Mouse (Mus musculus) limb, embryonic 11.5 days (tissue): ENCODE data around the gene Apopt1. TPM values are rescaled to one million over a fixed set of nuclear protein-coding genes. Genes with fewer than 3 reads are reported as not detected.

Experiments used
- ATAC-seq: fragments of 200-750 bp; cut with Nextera tagmentation; 2 replicates; pipeline ENCODE4 v1.8.0; 2017; ENCODE audit warnings: low read depth; ENCODE audit not compliant: insufficient number of reproducible peaks, low FRiP score, low TSS enrichment
- DNase-seq: peaks from one replicate; pipeline ENCODE4 v3.0.0-alpha.2; 2015; ENCODE audit warnings: low spot score
- H3K27ac ChIP-seq: fragments of 300-500 bp; sonication (generic); replicated peaks from 2 replicates; pipeline ENCODE4 v1.5.1; 2014; ENCODE audit warnings: low read depth, mild to moderate bottlenecking, low read length
- H3K27me3 ChIP-seq: fragments of 300-500 bp; sonication (generic); 2 replicates; pipeline ENCODE4 v1.6.1; 2014; ENCODE audit warnings: mild to moderate bottlenecking, low read length, mixed read lengths; ENCODE audit not compliant: control insufficient read depth, insufficient read depth
- H3K36me3 ChIP-seq: fragments of 300-500 bp; sonication (generic); 2 replicates; pipeline ENCODE4 v1.6.1; 2014; ENCODE audit warnings: mild to moderate bottlenecking, low read length, moderate library complexity, mixed read lengths; ENCODE audit not compliant: control insufficient read depth, insufficient read depth
- H3K4me1 ChIP-seq: fragments of 300-500 bp; sonication (generic); 2 replicates; pipeline ENCODE4 v1.6.1; 2014; ENCODE audit warnings: low read length, mixed read lengths; ENCODE audit not compliant: control insufficient read depth, insufficient read depth
- H3K4me2 ChIP-seq: fragments of 300-500 bp; sonication (generic); 2 replicates; pipeline ENCODE4 v1.6.1; 2014; ENCODE audit warnings: low read depth, mild to moderate bottlenecking, moderate library complexity; ENCODE audit not compliant: severe bottlenecking
- H3K4me3 ChIP-seq: fragments of 300-500 bp; sonication (generic); 2 replicates; pipeline ENCODE4 v1.5.1; 2014; ENCODE audit warnings: low read depth, low read length
- H3K9ac ChIP-seq: fragments of 300-500 bp; sonication (generic); 2 replicates; pipeline ENCODE4 v1.6.1; 2014; ENCODE audit warnings: mild to moderate bottlenecking, low read length
- H3K9me3 ChIP-seq: fragments of 300-500 bp; sonication (generic); 2 replicates; pipeline ENCODE4 v1.6.1; 2016; ENCODE audit warnings: low read length; ENCODE audit not compliant: control insufficient read depth
- WGBS: fragments of 180-500 bp; shearing (Covaris S2); extraction: QIAGEN DNeasy Blood & Tissue Kit; methylation state at CpG from one replicate; pipeline ENCODE4 v1.1.7; 2014; 5-methylcytosine and 5-hydroxymethylcytosine counted together
- polyA plus RNA-seq: library from polyadenylated mRNA; unstranded; fragments of >200 nt; fragmentation: Nextera tagmentation; extraction: Ambion mirVana; gene quantifications from 2 replicates; pipeline ENCODE4 v1.2.1, GENCODE M21; 2014

The Apopt1 gene
- polyA plus RNA-seq, 1 experiment from 2014 or later = 55.1 TPM

DNA sequence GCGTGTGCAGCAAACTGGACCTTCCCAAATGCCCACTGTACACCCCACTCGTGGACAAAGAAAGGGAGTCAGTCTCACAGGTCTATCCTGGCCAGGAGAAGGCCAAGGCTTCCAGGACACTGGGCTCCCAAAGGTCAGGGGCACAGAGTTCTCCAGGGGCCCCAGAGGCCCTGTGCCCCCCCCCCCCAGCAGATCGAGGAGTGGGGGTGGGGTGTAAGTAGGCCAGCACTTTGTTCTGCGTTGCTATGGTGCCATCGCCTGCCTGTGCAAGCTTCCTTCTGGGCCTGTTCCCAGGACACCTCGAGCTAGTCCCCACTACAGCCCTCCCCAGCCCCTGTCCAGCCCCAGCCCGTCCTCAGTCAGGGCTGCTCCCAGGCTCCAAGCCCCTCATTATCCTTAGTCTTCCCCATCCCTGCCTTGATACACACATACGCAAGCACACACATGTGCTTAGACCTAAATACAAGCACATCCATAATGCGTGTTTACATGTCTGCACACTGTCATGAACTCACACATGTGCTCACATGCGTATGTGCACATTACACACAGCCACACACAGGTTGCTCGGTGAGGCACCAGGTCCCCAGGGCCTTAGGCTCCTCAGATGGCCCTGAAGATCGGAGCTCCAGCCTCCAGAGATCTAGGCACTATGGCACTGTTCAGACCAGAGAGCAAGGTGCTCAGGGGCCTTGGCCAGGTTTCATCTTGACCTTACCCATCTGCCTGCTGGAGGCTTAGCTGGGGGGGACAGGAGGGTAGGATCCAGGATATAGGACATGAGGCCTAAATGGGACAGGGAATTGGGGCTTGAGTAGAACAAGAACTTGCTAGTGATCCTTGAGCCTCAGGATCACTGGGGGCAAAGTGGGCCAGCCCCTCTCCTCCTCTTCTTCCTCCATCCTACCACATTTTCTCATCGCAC, 17.9 kb upstream of the Apopt1 start:
- H3K36me3 ChIP-seq = no peaks in the 10 kb centered on the region
- DNase-seq (no peak), ATAC-seq (no peak)
- peaks cover 18% of the 10 kb centered on the region for H3K4me1 ChIP-seq
- no peak overlapping the region for H3K4me3 ChIP-seq
- H3K4me2 ChIP-seq = no peak overlapping the region
- 0 out of 2 replicates have a peak overlapping the region, but pooled peaks have one; percentile 12 for H3K9ac ChIP-seq
- WGBS = 59% methylated on average over 13 of the region's 13 CpGs
- H3K27ac ChIP-seq = no peak overlapping the region
- H3K27me3 ChIP-seq = no peaks in the 10 kb centered on the region
- H3K9me3 ChIP-seq = no peaks in the 10 kb centered on the region

DNA sequence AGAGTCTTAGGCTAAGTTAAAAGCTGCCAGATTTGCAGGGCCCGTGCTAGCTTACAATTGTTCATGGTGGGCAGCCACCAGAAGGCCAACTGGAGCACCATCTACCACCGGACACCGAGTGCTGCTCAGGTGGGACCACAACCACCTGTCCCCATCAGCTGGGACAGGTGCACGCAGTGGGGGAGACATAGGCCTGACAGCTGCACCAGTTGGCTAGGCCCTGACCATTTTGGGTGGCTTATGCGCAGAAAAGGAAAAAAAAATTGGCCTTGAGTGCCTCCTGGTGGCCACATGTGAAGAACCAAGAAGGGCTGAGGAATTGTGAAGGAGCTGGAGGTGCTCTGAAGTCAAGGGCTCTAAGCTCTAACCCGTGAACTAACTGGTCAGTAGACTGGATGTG, 16.8 kb upstream of the Apopt1 start:
- no peak overlapping the region for H3K9ac ChIP-seq
- no peaks in the 10 kb centered on the region for H3K27me3 ChIP-seq
- peaks cover 18% of the 10 kb centered on the region for H3K4me1 ChIP-seq
- no peaks in the 10 kb centered on the region for H3K36me3 ChIP-seq
- WGBS = 25% methylated on average over 6 of the region's 6 CpGs
- ATAC-seq (no peak), DNase-seq (peak; percentile 81)
- no peak overlapping the region for H3K27ac ChIP-seq
- no peak overlapping the region for H3K4me2 ChIP-seq
- H3K4me3 ChIP-seq = no peak overlapping the region
- H3K9me3 ChIP-seq = no peaks in the 10 kb centered on the region

DNA sequence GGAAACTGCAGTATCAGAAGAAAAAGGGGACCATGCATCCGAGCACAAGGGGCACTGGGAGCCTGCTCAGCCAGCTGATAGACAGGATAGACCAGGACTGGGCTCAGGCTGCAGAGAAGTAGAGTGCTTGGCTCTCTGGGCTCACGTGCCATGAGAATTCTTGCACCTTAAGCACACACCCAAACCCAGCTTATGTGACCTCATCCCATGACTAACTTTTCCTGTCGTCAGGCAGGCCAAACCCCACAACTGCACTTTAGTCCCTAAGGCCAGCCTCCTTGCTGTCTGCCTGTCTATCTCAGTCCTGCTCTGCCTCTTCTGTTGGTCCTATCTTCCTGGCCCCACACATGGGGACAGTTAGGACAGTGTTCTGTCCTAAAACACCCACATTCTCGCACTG, 15.4 kb upstream of the Apopt1 start:
- H3K4me1 ChIP-seq = peaks cover 14% of the 10 kb centered on the region
- DNase-seq (no peak), ATAC-seq (no peak)
- H3K9me3 ChIP-seq = no peaks in the 10 kb centered on the region
- no peaks in the 10 kb centered on the region for H3K36me3 ChIP-seq
- no peak overlapping the region for H3K9ac ChIP-seq
- H3K4me3 ChIP-seq = no peak overlapping the region
- H3K4me2 ChIP-seq = no peak overlapping the region
- H3K27me3 ChIP-seq = no peaks in the 10 kb centered on the region
- H3K27ac ChIP-seq = no peak overlapping the region
- 74% methylated on average over 4 of the region's 4 CpGs for WGBS

DNA sequence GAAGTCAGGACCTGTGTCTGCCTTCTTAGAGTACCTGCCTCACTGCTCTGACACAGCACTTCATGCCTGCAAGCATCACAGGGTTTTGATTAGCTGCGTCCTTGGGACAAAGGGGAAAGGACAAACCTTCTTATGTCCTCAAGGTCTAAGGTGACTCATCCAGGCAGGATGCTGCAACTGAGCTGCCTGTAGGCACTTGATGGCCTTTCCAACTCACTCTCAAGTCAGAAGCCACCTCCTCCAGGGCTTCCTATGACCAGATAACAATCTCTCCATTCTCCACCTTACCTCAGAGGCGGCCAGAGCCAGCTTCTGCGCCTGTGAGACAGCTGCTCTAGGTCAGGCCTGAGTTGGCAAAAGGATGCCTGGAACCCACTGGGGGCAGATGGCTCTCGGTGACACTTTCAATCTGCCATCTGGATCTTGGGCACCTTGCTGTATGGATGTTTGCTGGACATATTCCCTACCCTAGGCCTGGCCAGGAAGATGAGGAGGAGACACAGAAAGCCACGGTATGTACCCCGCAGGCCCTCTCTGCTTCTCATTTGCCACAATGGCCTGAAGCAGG, 14.6 kb upstream of the Apopt1 start:
- Histone ChIP-seq H3K27ac (no peak overlapping the region), H3K27me3 (no peaks in the 10 kb centered on the region), H3K9ac (no peak overlapping the region), H3K4me1 (peaks cover 14% of the 10 kb centered on the region), H3K9me3 (no peaks in the 10 kb centered on the region), H3K4me3 (no peak overlapping the region), H3K4me2 (no peak overlapping the region), H3K36me3 (no peaks in the 10 kb centered on the region)
- ATAC-seq (no peak), DNase-seq (no peak)
- WGBS = 75% methylated on average over 6 of the region's 6 CpGs

DNA sequence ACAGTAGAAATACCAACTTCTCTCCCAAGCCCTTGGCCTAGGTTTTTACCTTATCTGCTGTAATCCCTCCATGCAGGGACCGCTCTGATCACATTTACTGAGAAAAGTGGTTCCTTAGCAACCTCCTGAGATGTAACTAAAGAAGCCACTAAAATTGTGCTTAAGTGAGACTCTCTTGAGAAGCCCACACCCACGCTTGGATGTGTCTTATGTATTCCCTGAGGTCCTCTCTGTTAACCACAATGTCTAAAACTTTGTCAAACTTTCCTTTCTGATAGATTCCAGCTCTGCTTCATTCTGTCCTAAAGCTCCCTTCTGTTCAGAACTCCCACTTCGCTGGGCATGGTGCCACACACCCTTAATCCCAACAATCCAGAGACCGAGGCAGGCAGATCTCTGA, 13.5 kb upstream of the Apopt1 start:
- 91% methylated on average over 4 of the region's 4 CpGs for WGBS
- Histone ChIP-seq H3K9ac (no peak overlapping the region), H3K4me3 (no peak overlapping the region), H3K36me3 (no peaks in the 10 kb centered on the region), H3K4me2 (no peak overlapping the region), H3K9me3 (no peaks in the 10 kb centered on the region), H3K27ac (no peak overlapping the region), H3K27me3 (no peaks in the 10 kb centered on the region), H3K4me1 (peaks cover 3% of the 10 kb centered on the region)
- DNase-seq (no peak), ATAC-seq (no peak)

DNA sequence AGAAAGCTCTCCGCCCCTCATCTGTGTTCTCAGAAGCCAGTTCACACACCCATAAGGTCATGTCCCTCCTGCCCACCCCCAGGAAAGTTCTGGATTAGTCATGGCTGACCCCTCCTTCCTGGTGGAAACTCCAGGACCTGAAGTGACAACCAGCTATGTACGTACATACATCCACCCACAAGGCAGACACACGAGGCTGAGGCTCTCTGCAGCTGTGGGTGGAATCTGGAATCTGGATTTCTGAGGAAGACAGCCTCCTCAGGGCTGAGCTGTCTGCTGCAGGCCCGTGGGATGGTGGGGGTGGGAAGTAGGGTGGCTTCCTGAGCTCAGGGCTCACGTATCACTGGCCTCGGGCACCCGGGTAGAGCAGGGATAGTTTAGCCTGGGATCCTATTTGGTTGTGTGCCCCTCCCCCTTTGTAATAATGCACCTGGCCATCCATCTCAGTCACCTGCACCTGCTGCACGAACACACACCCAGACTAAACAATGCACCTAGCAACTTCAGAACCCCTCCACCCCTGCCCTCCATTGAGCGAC, 12.1 kb upstream of the Apopt1 start:
- Histone ChIP-seq H3K4me2 (no peak overlapping the region), H3K27me3 (no peaks in the 10 kb centered on the region), H3K9me3 (no peaks in the 10 kb centered on the region), H3K36me3 (no peaks in the 10 kb centered on the region), H3K9ac (no peak overlapping the region), H3K4me3 (no peak overlapping the region), H3K27ac (no peak overlapping the region), H3K4me1 (no peaks in the 10 kb centered on the region; the same call in 1 of the 2 replicates)
- WGBS = 58% methylated on average over 9 of the region's 9 CpGs
- no peak for DNase-seq
- no peak for ATAC-seq

DNA sequence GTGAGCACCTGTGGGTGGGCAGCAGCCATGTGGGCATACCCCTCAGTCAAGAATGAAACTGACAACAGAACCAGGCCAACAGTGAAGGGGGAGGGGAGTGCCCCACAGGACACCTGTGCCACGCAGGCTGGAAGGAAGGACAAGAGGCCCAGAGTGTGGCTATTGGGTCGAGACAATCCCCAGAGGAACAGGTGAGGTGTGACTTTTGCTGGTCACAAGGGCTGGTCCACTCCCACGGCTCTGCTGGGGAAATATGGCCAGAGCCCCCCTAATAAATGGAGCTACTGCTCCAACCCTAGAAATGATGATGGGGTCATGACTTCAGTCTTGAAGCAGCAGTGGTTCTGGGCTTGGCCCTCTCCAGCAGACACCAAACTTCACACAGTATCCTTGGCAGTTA, 9.8 kb upstream of the Apopt1 start:
- Histone ChIP-seq H3K27me3 (no peaks in the 10 kb centered on the region), H3K27ac (no peak overlapping the region), H3K4me2 (no peak overlapping the region), H3K4me3 (no peak overlapping the region), H3K36me3 (peaks cover 6% of the 10 kb centered on the region), H3K9ac (no peak overlapping the region), H3K4me1 (no peaks in the 10 kb centered on the region; the same call in 1 of the 2 replicates), H3K9me3 (no peaks in the 10 kb centered on the region)
- DNase-seq (no peak), ATAC-seq (no peak)
- 66% methylated on average over 3 of the region's 3 CpGs for WGBS

DNA sequence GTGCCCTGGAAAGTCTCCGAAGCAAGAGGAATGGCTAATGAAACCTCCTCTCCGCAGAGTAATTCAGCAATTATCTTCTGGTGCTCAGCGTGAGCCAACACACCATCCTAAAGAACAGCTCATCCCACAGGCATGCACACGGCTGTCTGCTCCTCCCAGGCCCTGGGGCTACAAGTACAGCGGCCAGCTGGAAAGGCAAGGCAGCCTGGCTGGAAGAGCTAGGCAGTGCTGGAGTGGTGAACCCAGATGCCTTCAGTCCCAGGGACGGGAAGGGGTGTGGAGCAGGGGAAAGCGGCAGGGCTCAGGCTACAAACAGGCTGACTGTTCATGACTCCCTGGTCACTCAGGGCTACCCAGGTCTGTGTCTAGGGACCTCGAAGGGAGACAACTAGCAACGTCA, 8.5 kb upstream of the Apopt1 start:
- Histone ChIP-seq H3K4me1 (no peaks in the 10 kb centered on the region; the same call in 1 of the 2 replicates), H3K27me3 (no peaks in the 10 kb centered on the region), H3K4me2 (no peak overlapping the region), H3K9ac (no peak overlapping the region), H3K9me3 (no peaks in the 10 kb centered on the region), H3K36me3 (peaks cover 11% of the 10 kb centered on the region), H3K27ac (no peak overlapping the region), H3K4me3 (no peak overlapping the region)
- DNase-seq (peak; percentile 38), ATAC-seq (no peak)
- WGBS = 52% methylated on average over 9 of the region's 9 CpGs
